Mouse (Mus musculus): ENCODE data around the gene Yap1. TPM values are rescaled to one million over a fixed set of nuclear protein-coding genes. Genes with fewer than 3 reads are reported as not detected.
"Not testable (repeated sequence)": the region's sequence is repeated elsewhere in the genome, so short reads cannot be mapped to it uniquely, and the experiment has no call there.

The Yap1 gene
- total RNA-seq, 2 experiments from 2014 or later: not detected

GRCm38 (mm10) chr9:7929552-7929951 is 74.8 kb downstream of the Yap1 start:
- ATAC-seq (replicated peaks; ENCODE audit: low FRiP score, poor library complexity, severe bottlenecking): no peak

GRCm38 (mm10) chr9:7928866-7929265 is 75.5 kb downstream of the Yap1 start:
- ATAC-seq (replicated peaks; ENCODE audit: low FRiP score, poor library complexity, severe bottlenecking): no peak

- no peak for ATAC-seq (replicated peaks; ENCODE audit: low FRiP score, poor library complexity, severe bottlenecking)
These were observed 76.1 kb downstream of the Yap1 start for GRCm38 (mm10) chr9:7928207-7928793.

- ATAC-seq (replicated peaks; ENCODE audit: low FRiP score, poor library complexity, severe bottlenecking): no peak
These were observed 89.5 kb downstream of the Yap1 start for GRCm38 (mm10) chr9:7914925-7915324.

GRCm38 (mm10) chr9:7914487-7914886 is 89.9 kb downstream of the Yap1 start:
- ATAC-seq (replicated peaks; ENCODE audit: low FRiP score, poor library complexity, severe bottlenecking): no peak

- ATAC-seq (replicated peaks; ENCODE audit: low FRiP score, poor library complexity, severe bottlenecking): no peak
These were observed 90.4 kb downstream of the Yap1 start for GRCm38 (mm10) chr9:7913953-7914352.

- ATAC-seq (replicated peaks; ENCODE audit: low FRiP score, poor library complexity, severe bottlenecking): no peak
These were observed 96.9 kb downstream of the Yap1 start for GRCm38 (mm10) chr9:7907351-7907985.

- no peak for ATAC-seq (replicated peaks; ENCODE audit: low FRiP score, poor library complexity, severe bottlenecking)
These were observed 97.8 kb downstream of the Yap1 start for GRCm38 (mm10) chr9:7906564-7906963.

GRCm38 (mm10) chr9:7903825-7904224 is 100.6 kb downstream of the Yap1 start:
- ATAC-seq (replicated peaks; ENCODE audit: low FRiP score, poor library complexity, severe bottlenecking): no peak

GRCm38 (mm10) chr9:7903262-7903661 is 101.1 kb downstream of the Yap1 start:
- ATAC-seq (replicated peaks; ENCODE audit: low FRiP score, poor library complexity, severe bottlenecking): no peak

- ATAC-seq (replicated peaks; ENCODE audit: low FRiP score, poor library complexity, severe bottlenecking): no peak
These were observed 102.1 kb downstream of the Yap1 start for GRCm38 (mm10) chr9:7902311-7902710.

- no peak for ATAC-seq (replicated peaks; ENCODE audit: low FRiP score, poor library complexity, severe bottlenecking)
These were observed 103.4 kb downstream of the Yap1 start for GRCm38 (mm10) chr9:7900965-7901364.

- ATAC-seq (replicated peaks; ENCODE audit: low FRiP score, poor library complexity, severe bottlenecking): no peak
These were observed 106.9 kb downstream of the Yap1 start for GRCm38 (mm10) chr9:7897502-7897901.

GRCm38 (mm10) chr9:7891796-7892195 is 112.6 kb downstream of the Yap1 start:
- ATAC-seq (replicated peaks; ENCODE audit: low FRiP score, poor library complexity, severe bottlenecking): not testable (repeated sequence)

GRCm38 (mm10) chr9:7891177-7891576 is 113.2 kb downstream of the Yap1 start:
- no peak for ATAC-seq (replicated peaks; ENCODE audit: low FRiP score, poor library complexity, severe bottlenecking)

GRCm38 (mm10) chr9:7884346-7884745 is 120.0 kb downstream of the Yap1 start:
- no peak for ATAC-seq (replicated peaks; ENCODE audit: low FRiP score, poor library complexity, severe bottlenecking)

- no peak for ATAC-seq (replicated peaks; ENCODE audit: low FRiP score, poor library complexity, severe bottlenecking)
These were observed 122.0 kb downstream of the Yap1 start for GRCm38 (mm10) chr9:7882304-7882865.

Other genes with a start within 250 kb of the Yap1 start
- 28.1 and 44.5 TPM in 2 replicates for gene Tmem123, start 240.6 kb downstream of the Yap1 start, total RNA-seq (2015; ENCODE audit: low replicate concordance)
- 19.9 and 34.9 TPM in 2 replicates for gene Tmem123, start 240.6 kb downstream of the Yap1 start, total RNA-seq (2017; ENCODE audit: low replicate concordance)
- gene Birc2, start 167.5 kb downstream of the Yap1 start, total RNA-seq (2015; ENCODE audit: low replicate concordance): 29.4 and 33.2 TPM in 2 replicates
- 35.0 and 37.4 TPM in 2 replicates for gene Birc2, start 167.5 kb downstream of the Yap1 start, total RNA-seq (2017; ENCODE audit: low replicate concordance)
- 16.9 and 25.9 TPM in 2 replicates for gene Birc3, start 131.4 kb downstream of the Yap1 start, total RNA-seq (2015; ENCODE audit: low replicate concordance)
- 9.3 and 10.6 TPM in 2 replicates for gene Birc3, start 131.4 kb downstream of the Yap1 start, total RNA-seq (2017; ENCODE audit: low replicate concordance)
- not detected in 2 replicates for gene Cfap300, start 38.2 kb upstream of the Yap1 start, total RNA-seq (2015; ENCODE audit: low replicate concordance)
- gene Cfap300, start 38.2 kb upstream of the Yap1 start, total RNA-seq (2017; ENCODE audit: low replicate concordance): 2.9 TPM in 1 of 2 replicates, not detected in the other
- not detected in 2 replicates for gene Cep126, start 129.7 kb upstream of the Yap1 start, total RNA-seq (2015; ENCODE audit: low replicate concordance)
- 0.14 TPM in 1 of 2 replicates, not detected in the other for gene Cep126, start 129.7 kb upstream of the Yap1 start, total RNA-seq (2017; ENCODE audit: low replicate concordance)

All from erythroblast, adult 5-6 weeks (primary cell).